Mouse (Mus musculus): ENCODE results near the gene H2-M10.4. TPM values are rescaled to one million over a fixed set of nuclear protein-coding genes. Genes with fewer than 3 reads are reported as not detected.

The H2-M10.4 gene
- total and polyA plus RNA-seq, 3 experiments = not detected

GRCm38 (mm10) chr17:36456260-36456659 lies 5.9 kb downstream of the H2-M10.4 start:
- Histone ChIP-seq H3K9me3 (replicated peaks; ENCODE audit: insufficient read depth, low read length) (no peaks in the 10 kb centered on the region), H3K27ac (ENCODE audit: control insufficient read depth, low read depth, low read length) (no peak overlapping the region), H3K4me1 (ENCODE audit: control insufficient read depth in 1 of 2, insufficient read depth in 2 of 2, low read length in 2 of 2) (no peaks in the 10 kb centered on the region), H3K4me3 (ENCODE audit: control insufficient read depth in 1 of 2, insufficient read depth in 1 of 2, low read depth in 2 of 2, low read length in 2 of 2) (no peak overlapping the region), H3K27me3 (ENCODE audit: control insufficient read depth in 1 of 2, insufficient read depth in 2 of 2, low read length in 2 of 2) (no peaks in the 10 kb centered on the region), H3K36me3 (ENCODE audit: control insufficient read depth in 1 of 2, insufficient read depth in 2 of 2, low read length in 2 of 2) (no peaks in the 10 kb centered on the region), H3K9ac (ENCODE audit: control insufficient read depth, low read depth, low read length, poor library complexity, severe bottlenecking) (no peak overlapping the region), H3K79me2 (ENCODE audit: control insufficient read depth, insufficient read depth, low read length, poor library complexity) (no peaks in the 10 kb centered on the region)
- no peak for DNase-seq (ENCODE audit: low read depth, low spot score)
- TF ChIP-seq E2F4 (IDR thresholded peaks at IDR 0.05; ENCODE audit: borderline replicate concordance, low read depth, low read length) (no peak), EP300 (IDR thresholded peaks at IDR 0.05; ENCODE audit: low read depth in 1 of 2, low read length in 2 of 2) (no peak), USF2 (IDR thresholded peaks at IDR 0.05; ENCODE audit: borderline replicate concordance in 1 of 2, insufficient read depth in 1 of 2, low read depth in 1 of 2, low read length in 2 of 2) (no peak), NRF1 (IDR thresholded peaks at IDR 0.05; ENCODE audit: insufficient read depth, low read depth, low read length, poor library complexity, severe bottlenecking) (no peak), CTCF (IDR thresholded peaks at IDR 0.05 in 2 of 3, conservative IDR thresholded peaks at IDR 0.05 in 1 of 3; ENCODE audit: control insufficient read depth in 1 of 3, insufficient read depth in 1 of 3, low read depth in 2 of 3, low read length in 3 of 3, poor library complexity in 1 of 3, severe bottlenecking in 1 of 3) (no peak), NELFE (IDR thresholded peaks at IDR 0.05; ENCODE audit: low read depth, low read length) (no peak), RAD21 (IDR thresholded peaks at IDR 0.05; ENCODE audit: low read depth, low read length) (no peak), USF1 (IDR thresholded peaks at IDR 0.05; ENCODE audit: low read depth, low read length) (no peak), GABPA (IDR thresholded peaks at IDR 0.05; ENCODE audit: low read depth, low read length) (no peak), SIN3A (IDR thresholded peaks at IDR 0.05; ENCODE audit: low read length) (no peak), ZNF384 (IDR thresholded peaks at IDR 0.05; ENCODE audit: low read depth, low read length) (no peak), MXI1 (IDR thresholded peaks at IDR 0.05; ENCODE audit: low read depth, low read length) (no peak)

- no peak for TF ChIP-seq BHLHE40 (IDR thresholded peaks at IDR 0.05; ENCODE audit: borderline replicate concordance, low read depth, low read length)
- no peak for TF ChIP-seq ELF1 (IDR thresholded peaks at IDR 0.05; ENCODE audit: low read depth, low read length)
- no peak for TF ChIP-seq POLR2AphosphoS5 (IDR thresholded peaks at IDR 0.05; ENCODE audit: borderline replicate concordance, low read depth, low read length)
- TF ChIP-seq MYC (IDR thresholded peaks at IDR 0.05; ENCODE audit: low read depth, low read length) = no peak
- TF ChIP-seq SIN3A (IDR thresholded peaks at IDR 0.05; ENCODE audit: low read length) = no peak
- no peak for TF ChIP-seq MEF2A (IDR thresholded peaks at IDR 0.05; ENCODE audit: extremely low read depth, insufficient replicate concordance, low read depth, low read length, poor library complexity, severe bottlenecking)
- TF ChIP-seq ETS1 (IDR thresholded peaks at IDR 0.05; ENCODE audit: low read depth, low read length) = no peak
- no peak for TF ChIP-seq CHD1 (IDR thresholded peaks at IDR 0.05; ENCODE audit: low read depth, low read length)
- no peak for TF ChIP-seq ZMIZ1 (IDR thresholded peaks at IDR 0.05; ENCODE audit: low read depth, low read length)
- TF ChIP-seq JUND (IDR thresholded peaks at IDR 0.05; ENCODE audit: low read depth, low read length) = no peak
- no peak for TF ChIP-seq MXI1 (IDR thresholded peaks at IDR 0.05; ENCODE audit: low read depth, low read length)
- TF ChIP-seq POLR2A (IDR thresholded peaks at IDR 0.05; ENCODE audit: control insufficient read depth in 1 of 2, insufficient read depth in 1 of 2, low read depth in 1 of 2, low read length in 2 of 2, poor library complexity in 1 of 2) = no peak
- no peak for TF ChIP-seq TBP (IDR thresholded peaks at IDR 0.05; ENCODE audit: low read depth, low read length)
- TF ChIP-seq TCF12 (IDR thresholded peaks at IDR 0.05; ENCODE audit: low read depth, low read length) = no peak
- no peak for TF ChIP-seq MAFK (IDR thresholded peaks at IDR 0.05; ENCODE audit: borderline replicate concordance, low read depth, low read length)
- no peak for TF ChIP-seq TAL1 (IDR thresholded peaks at IDR 0.05; ENCODE audit: low read length)
- TF ChIP-seq HCFC1 (IDR thresholded peaks at IDR 0.05; ENCODE audit: low read depth, low read length) = no peak
- no peak for TF ChIP-seq USF2 (IDR thresholded peaks at IDR 0.05; ENCODE audit: borderline replicate concordance in 1 of 2, insufficient read depth in 1 of 2, low read depth in 1 of 2, low read length in 2 of 2)
- TF ChIP-seq RCOR1 (IDR thresholded peaks at IDR 0.05; ENCODE audit: low read depth, low read length) = no peak
- Histone ChIP-seq H3K4me1 (ENCODE audit: control insufficient read depth in 1 of 2, insufficient read depth in 2 of 2, low read length in 2 of 2) (no peaks in the 10 kb centered on the region), H3K9me3 (replicated peaks; ENCODE audit: insufficient read depth, low read length) (no peaks in the 10 kb centered on the region), H3K4me3 (ENCODE audit: control insufficient read depth in 1 of 2, insufficient read depth in 1 of 2, low read depth in 2 of 2, low read length in 2 of 2) (no peak overlapping the region), H3K27ac (ENCODE audit: control insufficient read depth, low read depth, low read length) (no peak overlapping the region), H3K9ac (ENCODE audit: control insufficient read depth, low read depth, low read length, poor library complexity, severe bottlenecking) (no peak overlapping the region), H3K36me3 (ENCODE audit: control insufficient read depth in 1 of 2, insufficient read depth in 2 of 2, low read length in 2 of 2) (no peaks in the 10 kb centered on the region), H3K27me3 (ENCODE audit: control insufficient read depth in 1 of 2, insufficient read depth in 2 of 2, low read length in 2 of 2) (no peaks in the 10 kb centered on the region), H3K79me2 (ENCODE audit: control insufficient read depth, insufficient read depth, low read length, poor library complexity) (no peaks in the 10 kb centered on the region)
- no peak for DNase-seq (ENCODE audit: low read depth, low spot score)
These were observed 30.7 kb downstream of the H2-M10.4 start for GRCm38 (mm10) chr17:36431411-36431810.

All from MEL (cell line).